Mouse (Mus musculus): ENCODE measurements at regions not wholly inside any gene's neighbourhood (a gene's known extent, or its start where the extent isn't known, plus 50 kb on each side); places are given as distances from the start of the nearest gene placed in this dataset.

DNA sequence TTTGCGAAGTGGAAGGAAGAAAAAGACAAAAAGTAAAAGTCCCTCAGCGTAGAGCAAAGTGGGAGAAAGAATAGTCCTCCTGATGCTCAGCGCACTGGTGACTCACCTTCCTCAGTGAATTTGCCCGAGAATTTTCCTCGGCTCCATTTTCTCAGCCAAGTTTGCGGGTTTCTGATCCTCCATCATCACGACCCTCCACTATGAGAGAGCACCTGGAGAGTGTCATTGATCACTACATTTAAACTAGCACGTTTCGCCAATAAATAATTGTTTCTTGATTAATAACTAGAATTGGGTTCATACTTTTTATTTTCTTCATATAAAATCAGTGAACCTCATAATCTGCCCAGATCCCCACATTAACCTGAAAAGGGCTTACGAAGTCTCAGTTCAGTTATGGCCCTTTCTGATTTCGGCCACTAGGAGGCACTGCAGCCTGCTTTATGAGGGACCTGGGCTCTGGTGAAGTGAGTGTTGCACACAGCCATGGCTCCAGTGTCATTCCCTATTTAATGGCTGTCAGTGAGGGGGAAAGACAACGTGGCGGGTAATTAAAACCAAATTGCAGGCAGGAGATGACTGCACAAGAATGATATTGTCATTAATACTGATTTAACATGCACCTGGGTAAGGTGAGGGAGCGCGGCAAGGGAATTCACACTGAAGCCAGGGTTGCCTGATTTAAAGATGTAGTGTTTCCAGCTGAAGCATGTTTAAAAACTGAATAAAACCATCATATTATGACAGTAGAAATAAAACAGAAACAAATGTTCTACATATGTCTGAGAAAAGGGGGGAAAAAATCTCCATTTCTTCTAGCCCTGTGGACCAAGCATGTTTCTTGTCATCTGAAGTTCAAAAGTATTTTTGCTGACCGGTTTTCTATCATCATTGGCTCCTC, 741.8 kb upstream of the Arrdc4 start:
- no peak for TF ChIP-seq POLR2A (IDR thresholded peaks at IDR 0.05; ENCODE audit: low read depth, low read length)
- TF ChIP-seq CTCF (IDR thresholded peaks at IDR 0.05; ENCODE audit: borderline replicate concordance, insufficient read depth, low read length): peak; percentile 87

All from embryonic fibroblast, embryonic 13.5 days (primary cell).